Mouse (Mus musculus) intestine, embryonic 14.5 days (tissue): Measurements from ENCODE around the gene Cdk18. TPM values are rescaled to one million over a fixed set of nuclear protein-coding genes. Genes with fewer than 3 reads are reported as not detected.
"Not testable (repeated sequence)": the region's sequence is repeated elsewhere in the genome, so short reads cannot be mapped to it uniquely, and the experiment has no call there.

Source experiments
- ATAC-seq: fragments of 200-750 bp; cut with Nextera tagmentation; replicated peaks from 2 replicates; pipeline ENCODE4 v1.8.0; 2017; ENCODE audit warnings: low read depth, moderate number of reproducible peaks, moderate TSS enrichment, moderate library complexity; ENCODE audit not compliant: low FRiP score, low TSS enrichment
- DNase-seq: peaks from one replicate; pipeline ENCODE4 v3.0.0-alpha.2; 2018; ENCODE audit warnings: low spot score
- H3K27ac ChIP-seq: fragments of 300-500 bp; sonication (generic); 2 replicates; pipeline ENCODE4 v1.5.1; 2014; ENCODE audit warnings: low read depth, mild to moderate bottlenecking, control low read depth
- H3K27me3 ChIP-seq: fragments of 300-500 bp; sonication (generic); replicated peaks from 2 replicates; pipeline ENCODE4 v1.6.1; 2014; ENCODE audit warnings: low read length, control low read depth; ENCODE audit not compliant: control insufficient read depth, insufficient read depth
- H3K36me3 ChIP-seq: fragments of 300-500 bp; sonication (generic); 2 replicates; pipeline ENCODE4 v1.6.1; 2014; ENCODE audit warnings: low read length, control low read depth; ENCODE audit not compliant: control insufficient read depth, insufficient read depth
- H3K4me1 ChIP-seq: fragments of 300-500 bp; sonication (generic); replicated peaks from 2 replicates; pipeline ENCODE4 v1.6.1; 2014; ENCODE audit warnings: low read length, control low read depth, mixed read lengths; ENCODE audit not compliant: control insufficient read depth, insufficient read depth
- H3K4me2 ChIP-seq: fragments of 300-500 bp; sonication (generic); 2 replicates; pipeline ENCODE4 v1.6.1; 2014; ENCODE audit warnings: low read length
- H3K4me3 ChIP-seq: fragments of 300-500 bp; sonication (generic); 2 replicates; pipeline ENCODE4 v1.5.1; 2014; ENCODE audit warnings: low read depth, low read length, control low read depth, mixed read lengths
- H3K9ac ChIP-seq: fragments of 300-500 bp; sonication (generic); 2 replicates; pipeline ENCODE4 v1.6.1; 2014; ENCODE audit warnings: mild to moderate bottlenecking, low read length
- H3K9me3 ChIP-seq: fragments of 300-500 bp; sonication (generic); 2 replicates; pipeline ENCODE4 v1.6.1; 2016; ENCODE audit warnings: low read length, control low read depth; ENCODE audit not compliant: control insufficient read depth
- WGBS: fragments of 180-500 bp; shearing (Covaris S2); extraction: QIAGEN DNeasy Blood & Tissue Kit; methylation state at CpG from one replicate; pipeline ENCODE4 v1.1.7; 2014; 5-methylcytosine and 5-hydroxymethylcytosine counted together
- polyA plus RNA-seq: library from polyadenylated mRNA; unstranded; fragments of >200 nt; fragmentation: Nextera tagmentation; extraction: Ambion mirVana; gene quantifications from 2 replicates; pipeline ENCODE4 v1.2.1, GENCODE M21; 2014

Cdk18 gene
- polyA plus RNA-seq, 1 experiment from 2014 or later, result 7.6 TPM

- Histone ChIP-seq H3K36me3 (no peaks in the 10 kb centered on the region), H3K9me3 (no peaks in the 10 kb centered on the region), H3K27me3 (peaks cover 5% of the 10 kb centered on the region; the same call in 1 of the 2 replicates), H3K4me1 (peaks cover 3% of the 10 kb centered on the region; the same call in 1 of the 2 replicates), H3K4me3 (no peak overlapping the region), H3K4me2 (no peak overlapping the region), H3K9ac (no peak overlapping the region), H3K27ac (no peak overlapping the region)
- DNase-seq (no peak), ATAC-seq (no peak)
- WGBS, result 20% methylated on average over 12 of the region's 13 CpGs
Measured at GRCm38 (mm10) chr1:132164780-132165518, 25.5 kb upstream of the Cdk18 start.

- not testable (repeated sequence) for H3K27ac ChIP-seq, H3K9me3 ChIP-seq, H3K4me2 ChIP-seq, H3K27me3 ChIP-seq, H3K4me1 ChIP-seq, ATAC-seq, DNase-seq, H3K9ac ChIP-seq, H3K36me3 ChIP-seq, H3K4me3 ChIP-seq
- WGBS, result 58% methylated on average over 9 of the region's 9 CpGs
Measured at GRCm38 (mm10) chr1:132162618-132163017, 23.1 kb upstream of the Cdk18 start.

- WGBS, result 54% methylated on average over 7 of the region's 7 CpGs
Measured at GRCm38 (mm10) chr1:132161211-132161880, 21.9 kb upstream of the Cdk18 start.

GRCm38 (mm10) chr1:132159681-132160080 is 20.2 kb upstream of the Cdk18 start:
- H3K27me3 ChIP-seq, result 0 out of 2 replicates have a peak, but pooled peaks cover 3% of the 10 kb centered on the region
- no peak overlapping the region for H3K4me2 ChIP-seq
- no peak for DNase-seq
- H3K9me3 ChIP-seq, result no peaks in the 10 kb centered on the region
- no peak for ATAC-seq
- 64% methylated on average over 4 of the region's 4 CpGs for WGBS
- no peaks in the 10 kb centered on the region for H3K4me1 ChIP-seq
- no peaks in the 10 kb centered on the region for H3K36me3 ChIP-seq
- no peak overlapping the region for H3K9ac ChIP-seq
- H3K27ac ChIP-seq, result no peak overlapping the region
- H3K4me3 ChIP-seq, result no peak overlapping the region

More at GRCm38 (mm10) chr1:132161211-132161880, 21.9 kb upstream of the Cdk18 start:
- H3K4me2 ChIP-seq, result no peak overlapping the region
- no peak for DNase-seq
- H3K9ac ChIP-seq, result no peak overlapping the region
- no peaks in the 10 kb centered on the region for H3K9me3 ChIP-seq
- no peak overlapping the region for H3K4me3 ChIP-seq
- H3K27me3 ChIP-seq, result 0 out of 2 replicates have a peak, but pooled peaks cover 3% of the 10 kb centered on the region
- ATAC-seq, result no peak
- H3K27ac ChIP-seq, result no peak overlapping the region
- no peaks in the 10 kb centered on the region for H3K36me3 ChIP-seq
- H3K4me1 ChIP-seq, result no peaks in the 10 kb centered on the region

GRCm38 (mm10) chr1:132158741-132159140 is 19.3 kb upstream of the Cdk18 start:
- 29% methylated on average over 2 of the region's 2 CpGs for WGBS
- H3K36me3 ChIP-seq, result no peaks in the 10 kb centered on the region
- ATAC-seq (no peak), DNase-seq (no peak)
- no peak overlapping the region for H3K4me2 ChIP-seq
- no peak overlapping the region for H3K4me3 ChIP-seq
- H3K27me3 ChIP-seq, result 0 out of 2 replicates have a peak, but pooled peaks cover 3% of the 10 kb centered on the region
- no peak overlapping the region for H3K27ac ChIP-seq
- no peak overlapping the region for H3K9ac ChIP-seq
- no peaks in the 10 kb centered on the region; the same call in 1 of the 2 replicates for H3K4me1 ChIP-seq
- no peaks in the 10 kb centered on the region for H3K9me3 ChIP-seq

GRCm38 (mm10) chr1:132157808-132158207 is 18.3 kb upstream of the Cdk18 start:
- no peaks in the 10 kb centered on the region for H3K36me3 ChIP-seq
- no peaks in the 10 kb centered on the region for H3K9me3 ChIP-seq
- H3K4me2 ChIP-seq, result 0 out of 2 replicates have a peak overlapping the region, but pooled peaks have one; percentile 20
- no peaks in the 10 kb centered on the region; the same call in 1 of the 2 replicates for H3K4me1 ChIP-seq
- H3K27ac ChIP-seq, result no peak overlapping the region
- ATAC-seq (no peak; the same call in 1 of the 2 replicates), DNase-seq (no peak)
- 0 out of 2 replicates have a peak, but pooled peaks cover 3% of the 10 kb centered on the region for H3K27me3 ChIP-seq
- WGBS, result 23% methylated on average over 7 of the region's 7 CpGs
- H3K9ac ChIP-seq, result no peak overlapping the region
- no peak overlapping the region for H3K4me3 ChIP-seq

GRCm38 (mm10) chr1:132157016-132157781 is 17.7 kb upstream of the Cdk18 start:
- Histone ChIP-seq H3K4me3 (no peak overlapping the region), H3K36me3 (no peaks in the 10 kb centered on the region), H3K9ac (no peak overlapping the region), H3K4me2 (peak overlapping the region; percentile 20; the same call in 1 of the 2 replicates), H3K27me3 (0 out of 2 replicates have a peak, but pooled peaks cover 3% of the 10 kb centered on the region), H3K27ac (no peak overlapping the region), H3K9me3 (no peaks in the 10 kb centered on the region), H3K4me1 (no peaks in the 10 kb centered on the region; the same call in 1 of the 2 replicates)
- ATAC-seq, result peak; percentile 81
- 16% methylated on average over 14 of the region's 14 CpGs for WGBS
- DNase-seq, result peak; percentile 99

- Histone ChIP-seq H3K36me3 (no peaks in the 10 kb centered on the region), H3K4me3 (no peak overlapping the region), H3K4me1 (peaks cover 9% of the 10 kb centered on the region), H3K27me3 (0 out of 2 replicates have a peak, but pooled peaks cover 3% of the 10 kb centered on the region), H3K9me3 (no peaks in the 10 kb centered on the region), H3K4me2 (no peak overlapping the region), H3K27ac (no peak overlapping the region), H3K9ac (no peak overlapping the region)
- WGBS, result 12% methylated on average over 6 of the region's 6 CpGs
- DNase-seq (peak; percentile 83), ATAC-seq (no peak)
Measured at GRCm38 (mm10) chr1:132155737-132156136, 16.3 kb upstream of the Cdk18 start.
